Mouse (Mus musculus) liver, embryonic 14.5 days (tissue): ENCODE data around the gene Abca9. TPM values are rescaled to one million over a fixed set of nuclear protein-coding genes. Genes with fewer than 3 reads are reported as not detected.

Experiments
- ATAC-seq: fragments of 200-750 bp; cut with Nextera tagmentation; 2 replicates; pipeline ENCODE4 v1.8.0; 2017; ENCODE audit warnings: moderate number of reproducible peaks, mild to moderate bottlenecking, moderate library complexity; ENCODE audit not compliant: insufficient read depth
- DNase-seq, 3 experiments: peaks; one replicate each; pipeline ENCODE4 v3.0.0-alpha.2; 2012 to 2013; ENCODE audit warnings: low read depth in 3 of 3, low spot score in 3 of 3
- H3K27ac ChIP-seq: fragments of 300-500 bp; sonication (generic); 2 replicates; pipeline ENCODE4 v1.5.1; 2014; ENCODE audit warnings: moderate library complexity, mild to moderate bottlenecking, control low read depth, inconsistent platforms
- H3K27me3 ChIP-seq: fragments of 300-500 bp; sonication (generic); 2 replicates; pipeline ENCODE4 v1.6.1; 2014; ENCODE audit warnings: mild to moderate bottlenecking, low read length, moderate library complexity; ENCODE audit not compliant: control insufficient read depth, insufficient read depth
- H3K36me3 ChIP-seq: fragments of 300-500 bp; sonication (generic); replicated peaks from 2 replicates; pipeline ENCODE4 v1.6.1; 2014; ENCODE audit warnings: low read depth; ENCODE audit not compliant: control insufficient read depth, insufficient read depth
- H3K4me1 ChIP-seq, 2 experiments: fragments of 200-500 bp in 1 of 2; fragments of 300-500 bp in 1 of 2; sonication (generic) in 1 of 2; replicated peaks; 2 replicates each; pipeline ENCODE4 v1.6.1; 2012 to 2014; ENCODE audit warnings: antibody characterized with exemption in 1 of 2, inconsistent platforms in 1 of 2, low read length in 1 of 2; ENCODE audit not compliant: control insufficient read depth in 2 of 2, insufficient read depth in 2 of 2
- H3K4me2 ChIP-seq: fragments of 300-500 bp; sonication (generic); 2 replicates; pipeline ENCODE4 v1.6.1; 2014; ENCODE audit warnings: low read depth, mild to moderate bottlenecking, control low read depth, moderate library complexity
- H3K4me3 ChIP-seq, 2 experiments: fragments of 200-500 bp in 1 of 2; fragments of 300-500 bp in 1 of 2; sonication (generic) in 1 of 2; 2 replicates each; pipeline ENCODE4 v1.5.1; 2012 to 2014; ENCODE audit warnings: low read depth in 2 of 2, low read length in 2 of 2, mild to moderate bottlenecking in 2 of 2, control low read depth in 1 of 2, inconsistent platforms in 1 of 2, moderate library complexity in 1 of 2; ENCODE audit not compliant: insufficient read depth in 1 of 2
- H3K9ac ChIP-seq: fragments of 300-500 bp; sonication (generic); replicated peaks from 2 replicates; pipeline ENCODE4 v1.6.1; 2014; ENCODE audit warnings: mild to moderate bottlenecking, control low read depth, moderate library complexity
- H3K9me3 ChIP-seq: fragments of 300-500 bp; sonication (generic); 2 replicates; pipeline ENCODE4 v1.6.1; 2016; ENCODE audit warnings: low read length, mixed read lengths; ENCODE audit not compliant: control insufficient read depth
- CTCF ChIP-seq: IDR thresholded peaks from 2 replicates; pipeline ENCODE4 v1.5.1; 2016; ENCODE audit warnings: antibody characterized with exemption, low read depth, control low read depth
- EP300 ChIP-seq: IDR thresholded peaks from 2 replicates; pipeline ENCODE4 v1.6.1; 2016; ENCODE audit warnings: antibody characterized with exemption, low read depth
- WGBS: fragments of 180-500 bp; shearing (Covaris S2); extraction: QIAGEN DNeasy Blood & Tissue Kit; methylation state at CpG from one replicate; pipeline ENCODE4 v1.1.7; 2014; ENCODE audit not compliant: insufficient replicate concordance; 5-methylcytosine and 5-hydroxymethylcytosine counted together
- polyA plus RNA-seq, 2 experiments: library from polyadenylated mRNA; depleted of rRNA in 1 of 2; stranded (reverse) in 1 of 2; unstranded in 1 of 2; fragments of >200 nt; fragmentation: Nextera tagmentation in 1 of 2; extraction: Ambion mirVana in 1 of 2; gene quantifications; 2 replicates each; pipeline versions ENCODE4 v1.2.1 to v1.2.3; 2012 to 2014

Abca9 gene
- polyA plus RNA-seq, 2 experiments, result 0.40 to 0.74 TPM

DNA sequence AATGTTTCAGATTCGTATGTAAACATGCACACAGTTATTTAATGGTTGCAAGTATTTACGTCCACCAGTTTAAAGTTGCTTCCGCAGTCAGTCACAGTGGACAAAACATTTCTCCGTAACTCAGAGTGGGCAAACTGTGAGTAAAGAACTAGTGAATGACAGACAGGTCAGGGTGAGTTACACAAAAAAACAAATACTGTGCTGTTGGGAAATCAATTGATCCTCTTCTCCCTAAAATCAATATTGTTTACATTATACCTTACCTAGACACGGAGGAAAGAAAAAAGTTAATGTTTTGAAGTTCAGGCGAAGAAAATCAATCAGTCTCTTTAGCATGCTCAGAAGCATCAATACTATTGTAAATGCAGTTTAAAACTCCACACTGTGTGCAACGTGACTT lies 66.6 kb downstream of the Abca9 start:
- H3K36me3 ChIP-seq, result no peaks in the 10 kb centered on the region
- no peak overlapping the region; the same call in 1 of the 2 replicates for H3K4me2 ChIP-seq
- DNase-seq (peak in 2 of 3 experiments; percentile 10 to 15), ATAC-seq (peak; percentile 35; the same call in 1 of the 2 replicates)
- H3K4me3 ChIP-seq, result no peak overlapping the region
- no peaks in the 10 kb centered on the region for H3K27me3 ChIP-seq
- H3K27ac ChIP-seq, result no peak overlapping the region
- no peaks in the 10 kb centered on the region for H3K9me3 ChIP-seq
- 57% methylated on average over 7 of the region's 7 CpGs for WGBS
- no peak for TF ChIP-seq EP300
- no peak for TF ChIP-seq CTCF
- H3K9ac ChIP-seq, result no peak overlapping the region
- H3K4me1 ChIP-seq, result peaks cover 0 to 1% of the 10 kb centered on the region in 2 experiments; a peak in 2 of 4 replicates

DNA sequence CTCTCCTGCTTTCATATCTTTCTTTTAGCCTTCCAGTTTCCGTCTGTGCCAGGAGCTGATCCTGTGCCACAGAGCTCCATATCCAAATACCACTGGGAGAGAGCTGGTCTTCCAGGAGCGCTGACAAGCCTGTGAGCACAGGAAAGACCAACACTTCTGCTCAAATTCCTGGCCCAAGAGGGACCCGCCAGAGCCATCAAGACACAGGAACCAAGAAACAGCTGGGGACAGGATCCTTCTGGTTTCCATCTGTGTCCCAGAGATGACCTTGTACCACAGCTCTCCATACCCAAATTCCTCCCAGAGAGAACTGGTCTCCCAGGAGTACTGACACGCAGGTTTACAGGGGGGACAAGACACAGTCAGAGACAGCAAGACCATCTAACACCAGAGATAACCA lies 69.1 kb downstream of the Abca9 start:
- H3K9ac ChIP-seq, result no peak overlapping the region
- H3K4me2 ChIP-seq, result no peak overlapping the region
- DNase-seq, result no peak

GRCm38 (mm10) chr11:110097465-110097864 lies 70.5 kb downstream of the Abca9 start:
- Histone ChIP-seq H3K9me3 (no peaks in the 10 kb centered on the region), H3K27me3 (no peaks in the 10 kb centered on the region), H3K4me2 (no peak overlapping the region), H3K36me3 (no peaks in the 10 kb centered on the region), H3K27ac (no peak overlapping the region), H3K9ac (no peak overlapping the region), H3K4me3 (no peak overlapping the region), H3K4me1 (peaks cover 0 to 3% of the 10 kb centered on the region in 2 experiments; a peak in 2 of 4 replicates)
- ATAC-seq (no peak), DNase-seq (no peak)
- TF ChIP-seq CTCF (no peak), EP300 (no peak)
- WGBS, result 37% methylated on average over 6 of the region's 6 CpGs

More for the DNA sequence above, 69.1 kb downstream of the Abca9 start:
- ATAC-seq, result no peak
- TF ChIP-seq CTCF (no peak), EP300 (no peak)
- Histone ChIP-seq H3K36me3 (no peaks in the 10 kb centered on the region), H3K4me3 (no peak overlapping the region), H3K27me3 (no peaks in the 10 kb centered on the region), H3K27ac (no peak overlapping the region), H3K4me1 (peaks cover 0 to 3% of the 10 kb centered on the region in 2 experiments; a peak in 2 of 4 replicates), H3K9me3 (no peaks in the 10 kb centered on the region)
- 50% methylated on average over 4 of the region's 4 CpGs for WGBS

DNA sequence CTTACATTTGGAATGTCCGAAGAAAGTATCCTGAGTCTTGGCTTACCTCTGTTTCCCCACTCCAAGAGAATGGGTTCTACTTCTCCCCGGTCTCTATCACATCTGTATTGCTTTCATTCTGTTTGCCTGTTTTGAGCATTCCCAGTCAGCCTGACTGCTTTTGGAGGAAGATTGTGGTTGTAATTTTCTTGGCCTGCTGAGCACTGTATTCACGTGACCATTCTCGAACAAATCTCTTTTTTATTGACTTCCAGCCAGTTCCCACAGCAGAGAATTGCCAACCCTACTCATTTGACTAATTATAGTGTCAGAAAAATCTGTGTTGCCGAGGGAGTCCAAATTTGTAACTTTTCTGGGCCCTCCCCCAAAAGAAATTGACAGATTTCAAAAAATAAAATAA lies 72.1 kb downstream of the Abca9 start, which contains the start of gene Abca8a:
Abca8a (minus strand) TSS at position 121 of the 400 bp plus-strand sequence.
- H3K4me2 ChIP-seq, result no peak within 1 kb of the TSS
- 51% methylated on average over 5 of the region's 5 CpGs for WGBS
- H3K4me3 ChIP-seq, result no peak within 1 kb of the TSS
- no peak within 1 kb of the TSS for H3K9ac ChIP-seq
- no peaks in the 10 kb centered on the region for H3K27me3 ChIP-seq
- no peak within 1 kb of the TSS for H3K27ac ChIP-seq
- no peak for ATAC-seq
- no peaks in the 10 kb centered on the region for H3K36me3 ChIP-seq
- no peak for DNase-seq
- TF ChIP-seq CTCF (no peak), EP300 (no peak)
- H3K4me1 ChIP-seq, result peaks cover 0 to 3% of the 10 kb centered on the region in 2 experiments; a peak in 1 of 4 replicates
- H3K9me3 ChIP-seq, result no peaks in the 10 kb centered on the region

GRCm38 (mm10) chr11:110094846-110095380 lies 73.1 kb downstream of the Abca9 start:
- DNase-seq, result no peak
- Histone ChIP-seq H3K36me3 (no peaks in the 10 kb centered on the region), H3K27me3 (no peaks in the 10 kb centered on the region), H3K9ac (no peak overlapping the region), H3K9me3 (no peaks in the 10 kb centered on the region), H3K4me2 (no peak overlapping the region), H3K4me3 (no peak overlapping the region), H3K4me1 (peaks cover 0 to 3% of the 10 kb centered on the region in 2 experiments; a peak in 1 of 4 replicates), H3K27ac (no peak overlapping the region)
- no peak for TF ChIP-seq EP300
- no peak for TF ChIP-seq CTCF
- WGBS, result 58% methylated on average over 7 of the region's 7 CpGs
- ATAC-seq, result no peak
